9 mouse cellular contexts compared by ENCODE assay signal in the genomic region with DNA sequence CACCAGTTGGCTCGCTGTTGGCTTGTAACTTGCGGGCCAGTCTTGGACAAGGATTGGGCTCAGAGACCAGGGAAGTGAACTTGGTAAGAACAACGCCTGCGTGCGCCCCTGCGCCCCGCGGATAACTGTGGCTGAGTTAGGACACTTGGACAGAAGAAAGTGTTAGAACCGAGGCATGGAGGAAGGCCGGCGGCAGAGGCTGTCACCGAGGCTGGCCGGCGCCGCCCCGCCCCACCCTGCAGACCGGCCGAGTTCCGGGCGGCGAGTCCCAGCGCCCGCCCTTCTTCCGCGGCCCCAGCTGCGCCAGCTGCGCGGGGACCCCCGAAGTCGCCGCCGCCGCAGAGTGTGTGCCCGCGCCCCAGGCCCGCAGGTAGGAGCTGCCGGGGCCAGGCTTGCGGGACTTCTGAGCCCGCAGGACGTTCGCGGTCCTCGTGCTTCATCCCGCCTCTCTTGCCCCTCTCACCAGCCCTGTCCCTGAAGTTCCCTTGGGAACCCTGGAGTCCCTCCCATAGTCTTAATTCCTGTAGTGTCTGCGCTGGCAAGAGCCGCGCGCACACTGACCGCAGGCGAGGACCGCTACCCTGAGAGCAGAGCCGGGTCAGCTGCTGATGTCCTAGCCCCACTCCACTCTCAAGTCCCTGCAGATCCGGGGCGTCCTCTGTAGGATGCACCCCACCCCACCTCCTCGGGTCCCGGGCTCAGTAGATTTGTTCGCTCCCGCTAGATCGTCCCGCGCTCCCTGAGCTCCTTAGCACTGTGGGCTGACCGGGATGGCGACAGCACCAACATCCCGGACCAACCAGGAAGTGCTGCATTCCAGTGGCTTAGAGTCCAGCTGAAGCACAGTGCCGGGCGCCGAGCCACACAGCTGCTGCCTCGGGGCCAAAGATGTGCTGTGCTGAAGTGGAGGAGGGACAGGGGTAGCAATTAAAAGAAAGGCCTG. TPM values are rescaled to one million over a fixed set of nuclear protein-coding genes. Genes with fewer than 3 reads are reported as not detected.
DNase-seq lines count a peak whose midpoint lies in the region; ATAC-seq lines count a peak whose summit lies in the region.
"Had no signal": no experiment of that assay in that cellular context is flagged by ENCODE, and none has a peak within 500 bp of the region (broad histone marks: within the 10 kb centered on the region; RNA-seq: fewer than 3 reads in every experiment).

Gene Pld1, plus strand, starts transcription at position 315 of the 943 bp plus-strand sequence.

- H3K36me3 ChIP-seq in heart, embryonic 11.5 days (ENCODE audit: control insufficient read depth, insufficient read depth, low read length) = no peaks in the 10 kb centered on the region
- no peaks in the 10 kb centered on the region for H3K36me3 ChIP-seq in kidney, embryonic 16.5 days (ENCODE audit: insufficient read depth, low read length)
- no peaks in the 10 kb centered on the region for H3K36me3 ChIP-seq in midbrain, embryonic 16.5 days (ENCODE audit: control insufficient read depth, insufficient read depth, low read length)
- no peaks in the 10 kb centered on the region for H3K36me3 ChIP-seq in stomach, embryonic 14.5 days (ENCODE audit: control insufficient read depth, insufficient read depth, low read length)
- H3K36me3 ChIP-seq: G1E had no signal

- peak within 1 kb of the TSS; percentile 83 for H3K9ac ChIP-seq in heart, embryonic 11.5 days (ENCODE audit: low read depth, low read length)
- H3K9ac ChIP-seq in kidney, embryonic 16.5 days (replicated peaks; ENCODE audit: low read length) = peak within 1 kb of the TSS; percentile 70
- H3K9ac ChIP-seq in midbrain, embryonic 16.5 days (ENCODE audit: low read depth, low read length) = peak within 1 kb of the TSS; percentile 64
- peak within 1 kb of the TSS; percentile 32 for H3K9ac ChIP-seq in stomach, embryonic 14.5 days (replicated peaks; ENCODE audit: low read depth, low read length)

- H3K4me2 ChIP-seq in heart, embryonic 11.5 days = peak within 1 kb of the TSS; percentile 82
- peak within 1 kb of the TSS; percentile 79 for H3K4me2 ChIP-seq in kidney, embryonic 16.5 days (replicated peaks; ENCODE audit: low read depth, low read length)
- peak within 1 kb of the TSS; percentile 98 for H3K4me2 ChIP-seq in midbrain, embryonic 16.5 days (ENCODE audit: low read length)
- H3K4me2 ChIP-seq in stomach, embryonic 14.5 days (replicated peaks; ENCODE audit: low read depth, low read length) = peak within 1 kb of the TSS; percentile 95

- peak; percentile 7 for DNase-seq in thymus, postnatal 14 days
- DNase-seq in thymus, postnatal 10 days (ENCODE audit: low spot score in 2 of 2) = no peak
- DNase-seq in fibroblast of lung, adult 2 months (ENCODE audit: low read depth) = peak; percentile 54
- DNase-seq in liver = peak; percentile 48

- no peaks in the 10 kb centered on the region for H3K9me3 ChIP-seq in heart, embryonic 11.5 days (replicated peaks; ENCODE audit: control insufficient read depth, low read length)
- H3K9me3 ChIP-seq in kidney, embryonic 16.5 days (ENCODE audit: low read length) = no peaks in the 10 kb centered on the region
- no peaks in the 10 kb centered on the region for H3K9me3 ChIP-seq in midbrain, embryonic 16.5 days (replicated peaks; ENCODE audit: control insufficient read depth, low read length, poor library complexity, severe bottlenecking)
- no peaks in the 10 kb centered on the region for H3K9me3 ChIP-seq in stomach, embryonic 14.5 days (ENCODE audit: control insufficient read depth, low read depth, low read length)
- H3K9me3 ChIP-seq: G1E had no signal

- peaks cover 5% of the 10 kb centered on the region; the same call in 1 of the 2 replicates for H3K4me1 ChIP-seq in heart, embryonic 11.5 days (ENCODE audit: control insufficient read depth, insufficient read depth, low read length)
- H3K4me1 ChIP-seq in kidney, embryonic 16.5 days (ENCODE audit: insufficient read depth, low read length) = peaks cover 14% of the 10 kb centered on the region
- H3K4me1 ChIP-seq in midbrain, embryonic 16.5 days (ENCODE audit: control insufficient read depth, insufficient read depth, low read length) = peaks cover 8% of the 10 kb centered on the region; the same call in 1 of the 2 replicates
- H3K4me1 ChIP-seq in stomach, embryonic 14.5 days (ENCODE audit: control insufficient read depth, insufficient read depth, low read length) = peaks cover 4% of the 10 kb centered on the region; the same call in 1 of the 2 replicates

- peak; percentile 77 for ATAC-seq in heart, embryonic 11.5 days (replicated peaks; ENCODE audit: insufficient number of reproducible peaks, low FRiP score, low TSS enrichment)
- ATAC-seq in kidney, embryonic 16.5 days (ENCODE audit: low FRiP score, low TSS enrichment) = peak; percentile 92
- peak; percentile 85 for ATAC-seq in midbrain, embryonic 16.5 days
- peak; percentile 84 for ATAC-seq in stomach, embryonic 14.5 days (ENCODE audit: insufficient number of reproducible peaks, insufficient read depth, low FRiP score, low read depth)

- H3K27ac ChIP-seq in heart, embryonic 11.5 days (ENCODE audit: low read depth, low read length) = peak within 1 kb of the TSS; percentile 80
- H3K27ac ChIP-seq in kidney, embryonic 16.5 days (ENCODE audit: low read length) = peak within 1 kb of the TSS; percentile 66
- peak within 1 kb of the TSS; percentile 49; the same call in 1 of the 2 replicates for H3K27ac ChIP-seq in midbrain, embryonic 16.5 days (ENCODE audit: low read length)
- peak within 1 kb of the TSS; percentile 75 for H3K27ac ChIP-seq in stomach, embryonic 14.5 days (ENCODE audit: low read length)

- H3K27me3 ChIP-seq in heart, embryonic 11.5 days (ENCODE audit: control insufficient read depth, insufficient read depth, low read length) = no peaks in the 10 kb centered on the region
- no peaks in the 10 kb centered on the region for H3K27me3 ChIP-seq in kidney, embryonic 16.5 days (ENCODE audit: insufficient read depth, low read length)
- H3K27me3 ChIP-seq in midbrain, embryonic 16.5 days (ENCODE audit: control insufficient read depth, insufficient read depth, low read depth, low read length) = no peaks in the 10 kb centered on the region
- H3K27me3 ChIP-seq in stomach, embryonic 14.5 days (ENCODE audit: control insufficient read depth, insufficient read depth, low read length) = no peaks in the 10 kb centered on the region

- WGBS in heart, embryonic 11.5 days (ENCODE audit: insufficient replicate concordance) = under 1% methylated on average over 61 of the region's 68 CpGs
- under 1% methylated on average over 68 of the region's 68 CpGs for WGBS in kidney, embryonic 16.5 days
- under 1% methylated on average over 60 of the region's 68 CpGs for WGBS in midbrain, embryonic 16.5 days
- WGBS in stomach, embryonic 14.5 days = under 1% methylated on average over 67 of the region's 68 CpGs

- peak within 1 kb of the TSS; percentile 76 for H3K4me3 ChIP-seq in heart, embryonic 11.5 days (ENCODE audit: low read depth, low read length)
- peak within 1 kb of the TSS; percentile 63 for H3K4me3 ChIP-seq in kidney, embryonic 16.5 days (ENCODE audit: low read length)
- H3K4me3 ChIP-seq in midbrain, embryonic 16.5 days (ENCODE audit: low read depth, low read length) = peak within 1 kb of the TSS; percentile 61
- peak within 1 kb of the TSS; percentile 40 for H3K4me3 ChIP-seq in stomach, embryonic 14.5 days (ENCODE audit: low read depth, low read length)

RNA-seq across cellular contexts. Expression of gene Pld1, which starts in this region (rescaled TPM):
- 5.9 TPM in 2 replicates for polyA plus RNA-seq in heart, embryonic 11.5 days (2014; fragmentation: Nextera tagmentation; extraction: Ambion mirVana)
- polyA plus RNA-seq in kidney, embryonic 16.5 days (2015; fragmentation: Nextera tagmentation; extraction: Ambion mirVana) = 6.0 and 9.0 TPM in 2 replicates
- 4.0 and 4.1 TPM in 2 replicates for polyA plus RNA-seq in midbrain, embryonic 16.5 days (2015; fragmentation: Nextera tagmentation; extraction: Ambion mirVana)
- 6.9 and 7.6 TPM in 2 replicates for polyA plus RNA-seq in stomach, embryonic 14.5 days (2014; fragmentation: Nextera tagmentation; extraction: Ambion mirVana)
- polyA plus RNA-seq: G1E had no signal

Comparison
In these comparisons a context has a peak if more than half of its experiments do, and no peak if none do; other contexts are left out.
1. DNase-seq: peak in thymus, postnatal 14 days (single experiment), fibroblast of lung, adult 2 months (single experiment) and liver (single experiment); none in thymus, postnatal 10 days (0 of 2).
2. H3K9ac ChIP-seq: peak in every context shown above with its lines; median percentile 83 in heart, embryonic 11.5 days; 70 in kidney, embryonic 16.5 days; 64 in midbrain, embryonic 16.5 days; 32 in stomach, embryonic 14.5 days.
3. Peak in every context shown above with its lines, with median percentiles within 50 percentile points of each other: ATAC-seq, H3K27ac ChIP-seq, H3K4me2 ChIP-seq and H3K4me3 ChIP-seq.